Mouse (Mus musculus): ENCODE measurements at regions not wholly inside any gene's neighbourhood (a gene's known extent, or its start where the extent isn't known, plus 50 kb on each side); places are given as distances from the start of the nearest gene placed in this dataset.

DNA sequence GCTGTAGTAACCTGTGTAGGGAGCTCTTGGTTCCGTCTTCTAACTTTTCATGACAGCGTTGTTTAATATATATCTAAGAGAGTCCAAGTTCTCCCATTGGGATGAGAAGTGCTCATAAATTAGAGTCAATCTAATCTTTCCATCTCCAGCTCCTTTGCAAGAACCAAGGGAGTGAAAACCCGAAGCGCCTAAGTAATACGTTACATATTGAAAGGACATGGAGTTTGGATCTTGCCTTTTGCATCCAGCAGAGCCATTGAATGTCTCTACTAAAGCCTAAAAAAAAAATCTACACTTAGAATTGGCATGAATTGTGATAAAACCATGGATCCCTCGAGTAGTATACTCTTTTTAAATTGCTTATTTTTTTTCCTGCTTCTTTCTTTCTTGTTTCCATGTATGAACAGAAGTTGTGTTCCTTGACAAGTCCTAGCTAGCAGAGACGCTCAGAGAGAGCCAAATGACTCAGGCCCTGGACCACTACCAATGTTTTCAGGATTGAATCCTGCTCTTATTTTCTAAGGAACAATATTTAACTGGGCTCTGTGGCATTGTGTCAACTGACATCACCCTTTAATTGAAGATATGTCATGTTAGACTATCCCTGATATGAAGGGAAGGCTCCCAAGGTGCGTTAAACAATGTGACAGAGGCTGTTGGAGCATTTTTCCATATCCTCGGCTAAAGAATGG, 146.8 kb upstream of the Maf start:
- TF ChIP-seq CTCF (IDR thresholded peaks at IDR 0.05; ENCODE audit: insufficient read depth, low read length) (no peak), POLR2A (IDR thresholded peaks at IDR 0.05; ENCODE audit: borderline replicate concordance, extremely low read depth, low read depth, low read length) (no peak)
